Mouse (Mus musculus) CH12.LX (cell line): ENCODE measurements around the gene Mixl1.

Experiments used
- CHD2 ChIP-seq: IDR thresholded peaks from 2 replicates; pipeline ENCODE4 v1.6.1; 2011; ENCODE audit warnings: low read length, improper control_type of control experiment
- CTCF ChIP-seq, 2 experiments: IDR thresholded peaks in 1 of 2; conservative IDR thresholded peaks in 1 of 2; 2 replicates each; pipeline ENCODE4 v1.5.1; 2011 to 2012; ENCODE audit warnings: low read depth in 2 of 2, low read length in 2 of 2, improper control_type of control experiment in 1 of 2, inconsistent platforms in 1 of 2, mild to moderate bottlenecking in 1 of 2, moderate library complexity in 1 of 2
- E2F4 ChIP-seq: IDR thresholded peaks from 2 replicates; pipeline ENCODE4 v1.6.1; 2011; ENCODE audit warnings: low read depth, low read length, improper control_type of control experiment; ENCODE audit not compliant: insufficient replicate concordance
- JUND ChIP-seq: conservative IDR thresholded peaks from 2 replicates; pipeline ENCODE4 v1.6.1; 2011; ENCODE audit warnings: low read depth, low read length, improper control_type of control experiment
- MEF2A ChIP-seq: IDR thresholded peaks from 2 replicates; pipeline ENCODE4 v1.6.1; 2014; ENCODE audit warnings: low read depth, mild to moderate bottlenecking, inconsistent platforms, low read length, improper control_type of control experiment, borderline replicate concordance
- MYC ChIP-seq: IDR thresholded peaks from 2 replicates; pipeline ENCODE4 v1.6.1; 2011; ENCODE audit warnings: low read depth, mild to moderate bottlenecking, improper control_type of control experiment, low read length
- POLR2A ChIP-seq: IDR thresholded peaks from 2 replicates; pipeline ENCODE4 v1.6.1; 2011; ENCODE audit warnings: low read depth, mild to moderate bottlenecking, improper control_type of control experiment, low read length
- POLR2AphosphoS2 ChIP-seq: IDR thresholded peaks from 2 replicates; pipeline ENCODE4 v1.6.1; 2011; ENCODE audit warnings: low read depth, low read length, improper control_type of control experiment
- RCOR1 ChIP-seq: conservative IDR thresholded peaks from 2 replicates; pipeline ENCODE4 v1.6.1; 2012; ENCODE audit warnings: low read depth, mild to moderate bottlenecking, inconsistent platforms, low read length, improper control_type of control experiment
- SIN3A ChIP-seq: IDR thresholded peaks from 2 replicates; pipeline ENCODE4 v1.6.1; 2012; ENCODE audit warnings: low read length, improper control_type of control experiment, inconsistent platforms
- UBTF ChIP-seq: IDR thresholded peaks from 2 replicates; pipeline ENCODE4 v1.6.1; 2012; ENCODE audit warnings: low read depth, mild to moderate bottlenecking, inconsistent platforms, low read length, improper control_type of control experiment, moderate library complexity
- USF1 ChIP-seq: IDR thresholded peaks from 2 replicates; pipeline ENCODE4 v1.6.1; 2014; ENCODE audit warnings: low read depth, mild to moderate bottlenecking, inconsistent platforms, low read length, improper control_type of control experiment
- ZMIZ1 ChIP-seq: IDR thresholded peaks from 2 replicates; pipeline ENCODE4 v1.6.1; 2012; ENCODE audit warnings: low read depth, mild to moderate bottlenecking, inconsistent platforms, low read length, improper control_type of control experiment
- ZNF384 ChIP-seq: IDR thresholded peaks from 2 replicates; pipeline ENCODE4 v1.6.1; 2012; ENCODE audit warnings: low read depth, low read length, improper control_type of control experiment, inconsistent platforms

- TF ChIP-seq POLR2A (no peak), MYC (no peak), CHD2 (no peak), ZMIZ1 (no peak), USF1 (no peak), SIN3A (no peak), CTCF (conservative IDR thresholded peaks at IDR 0.05 in 1 of 2, IDR thresholded peaks at IDR 0.05 in 1 of 2; ENCODE audit: low read depth in 2 of 2, low read length in 2 of 2) (no peak), POLR2AphosphoS2 (no peak), JUND (no peak), E2F4 (no peak), ZNF384 (no peak), RCOR1 (no peak), UBTF (no peak), MEF2A (no peak)
These were observed 11.0 kb upstream of the Mixl1 start for GRCm38 (mm10) chr1:180707813-180708212.
